Mouse (Mus musculus): ENCODE results near the gene Esyt2.

Esyt2 gene

GRCm38 (mm10) chr12:116280149-116280652, 795 bp upstream of the Esyt2 start:
- DNase-seq (ENCODE audit: low read depth, low spot score), result no peak

GRCm38 (mm10) chr12:116281427-116282281, 658 bp downstream of the Esyt2 start:
- peak; percentile 47 for DNase-seq (ENCODE audit: low read depth, low spot score)

GRCm38 (mm10) chr12:116282856-116283255, 1.9 kb downstream of the Esyt2 start:
- DNase-seq (ENCODE audit: low read depth, low spot score), result no peak

DNA sequence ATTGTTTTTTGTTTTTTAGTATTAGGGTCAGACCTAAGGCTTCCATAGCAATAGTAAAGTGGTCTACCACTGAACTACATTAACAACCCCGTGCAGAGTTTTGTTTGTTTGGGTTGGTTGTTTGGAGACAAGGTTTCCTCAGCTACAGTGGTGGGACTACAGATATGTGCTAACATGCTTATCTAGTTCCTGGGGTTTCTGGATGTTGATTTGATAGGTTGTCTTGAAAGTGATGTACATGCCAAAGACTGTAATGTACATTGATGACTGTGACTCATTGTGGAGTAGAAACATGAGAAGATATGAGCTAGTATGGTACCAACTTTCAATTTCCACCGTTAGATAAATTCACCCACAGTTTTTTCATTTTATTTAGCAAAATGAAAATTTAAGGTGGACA, 2.5 kb downstream of the Esyt2 start:
- DNase-seq (ENCODE audit: low read depth, low spot score), result no peak

DNA sequence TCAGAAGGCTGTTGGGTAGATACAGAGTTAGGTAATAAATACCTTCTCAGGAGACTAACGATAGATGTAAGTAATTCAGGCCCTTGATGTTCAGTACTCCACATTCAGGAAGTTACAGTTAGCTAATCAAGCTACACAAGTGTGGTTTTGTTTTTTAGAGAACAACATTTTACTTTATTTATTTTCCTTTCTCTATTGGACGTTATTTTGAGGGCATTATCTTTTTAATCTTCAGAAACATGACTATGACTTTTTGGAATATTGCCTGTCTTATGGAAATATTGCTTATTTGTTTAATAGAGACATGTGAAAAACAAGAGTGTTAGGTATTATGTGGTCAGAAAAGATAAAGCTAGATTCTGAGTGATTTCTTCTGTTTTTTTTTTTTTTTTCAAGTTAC, 12.2 kb downstream of the Esyt2 start:
- no peak for DNase-seq (ENCODE audit: low read depth, low spot score)

- no peak for DNase-seq (ENCODE audit: low read depth, low spot score)
Observed at GRCm38 (mm10) chr12:116293599-116294292, 12.8 kb downstream of the Esyt2 start.

DNA sequence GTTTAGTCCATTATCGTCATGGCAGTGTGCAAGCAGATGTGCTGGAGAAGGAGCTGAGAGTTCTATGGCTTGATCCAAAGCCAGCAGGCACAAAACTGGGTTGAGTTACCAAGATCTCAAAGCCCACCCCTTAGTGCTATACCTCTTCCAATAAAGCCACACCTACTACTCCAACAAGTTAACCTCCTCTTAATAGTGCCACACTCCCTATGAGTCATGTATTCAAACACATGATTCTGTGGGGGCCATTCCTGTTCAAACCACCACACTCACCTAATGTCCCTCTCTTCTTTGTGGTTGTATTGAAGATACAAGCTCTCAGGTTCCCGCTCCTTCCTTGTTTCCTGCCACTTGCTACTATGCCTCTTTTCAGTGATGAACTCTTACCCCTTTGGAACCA, 18.9 kb downstream of the Esyt2 start:
- DNase-seq (ENCODE audit: low read depth, low spot score), result no peak

- no peak for DNase-seq (ENCODE audit: low read depth, low spot score)
Observed at GRCm38 (mm10) chr12:116302181-116302580, 21.2 kb downstream of the Esyt2 start.

- no peak for DNase-seq (ENCODE audit: low read depth, low spot score)
Observed at GRCm38 (mm10) chr12:116306042-116306441, 25.0 kb downstream of the Esyt2 start.

DNA sequence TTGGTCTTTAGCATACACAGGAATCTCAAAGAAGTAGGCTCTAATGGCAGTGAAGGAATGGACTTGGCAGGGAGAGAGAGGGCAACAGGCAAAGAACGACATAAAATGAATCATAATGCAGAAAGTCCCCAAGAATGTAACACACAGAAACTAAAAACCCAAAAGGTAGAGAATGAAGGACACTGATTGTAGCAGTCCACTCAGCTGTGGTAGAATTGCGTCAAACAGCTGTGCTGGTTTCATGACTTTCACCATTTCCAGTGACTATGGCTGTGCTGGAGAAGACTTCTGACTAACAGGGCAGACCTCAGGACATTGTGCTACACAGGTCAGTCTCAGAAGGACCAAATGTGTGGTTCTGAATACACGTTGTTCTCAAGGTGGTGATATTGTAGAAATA, 26.9 kb downstream of the Esyt2 start:
- no peak for DNase-seq (ENCODE audit: low read depth, low spot score)

GRCm38 (mm10) chr12:116308612-116309011, 27.6 kb downstream of the Esyt2 start:
- no peak for DNase-seq (ENCODE audit: low read depth, low spot score)

GRCm38 (mm10) chr12:116313816-116314215, 32.8 kb downstream of the Esyt2 start:
- DNase-seq (ENCODE audit: low read depth, low spot score), result no peak

GRCm38 (mm10) chr12:116315498-116315897, 34.5 kb downstream of the Esyt2 start:
- no peak for DNase-seq (ENCODE audit: low read depth, low spot score)

- DNase-seq (ENCODE audit: low read depth, low spot score), result no peak
Observed at GRCm38 (mm10) chr12:116317818-116318217, 36.8 kb downstream of the Esyt2 start.

DNA sequence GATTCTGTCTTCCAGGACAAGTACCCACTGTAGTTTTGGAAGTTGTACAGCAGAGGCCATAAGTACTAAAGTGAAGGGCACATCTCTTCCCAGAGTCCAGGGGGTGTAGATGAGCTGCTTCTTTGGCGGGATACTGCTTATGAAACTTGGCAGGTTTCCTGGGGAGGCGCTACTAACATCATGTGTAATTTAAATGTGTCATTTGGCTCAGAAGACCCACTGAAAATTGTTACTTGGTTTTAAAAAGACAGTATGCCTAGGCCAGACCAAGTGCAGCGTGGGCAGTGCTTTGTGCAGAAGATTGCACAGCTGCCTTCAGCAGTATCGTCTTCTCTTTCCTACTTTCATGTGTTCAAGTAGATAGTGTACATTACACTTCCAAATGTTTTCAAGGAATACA, 44.5 kb downstream of the Esyt2 start:
- DNase-seq (ENCODE audit: low read depth, low spot score), result no peak

DNA sequence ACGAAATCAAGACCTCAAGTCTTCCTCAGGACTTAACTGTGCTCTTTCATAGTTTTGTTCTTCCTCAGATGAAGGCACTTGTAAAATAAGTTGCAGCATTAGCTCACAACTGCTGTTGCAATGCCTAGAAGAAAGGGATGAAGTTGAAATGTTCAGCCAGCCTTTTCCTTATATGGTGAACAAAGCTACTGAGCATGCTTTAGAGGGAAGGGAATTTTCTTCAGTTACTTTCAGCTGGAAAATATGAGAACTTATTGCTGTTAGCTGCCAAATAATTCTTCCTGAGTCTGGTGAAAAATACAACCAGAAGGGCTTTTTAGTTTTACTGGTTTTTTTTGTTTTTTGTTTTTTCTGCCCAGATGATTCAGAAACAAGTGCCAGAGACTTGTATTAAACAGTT, 45.2 kb downstream of the Esyt2 start:
- no peak for DNase-seq (ENCODE audit: low read depth, low spot score)

GRCm38 (mm10) chr12:116334253-116334652, 53.3 kb downstream of the Esyt2 start:
- no peak for DNase-seq (ENCODE audit: low read depth, low spot score)

DNA sequence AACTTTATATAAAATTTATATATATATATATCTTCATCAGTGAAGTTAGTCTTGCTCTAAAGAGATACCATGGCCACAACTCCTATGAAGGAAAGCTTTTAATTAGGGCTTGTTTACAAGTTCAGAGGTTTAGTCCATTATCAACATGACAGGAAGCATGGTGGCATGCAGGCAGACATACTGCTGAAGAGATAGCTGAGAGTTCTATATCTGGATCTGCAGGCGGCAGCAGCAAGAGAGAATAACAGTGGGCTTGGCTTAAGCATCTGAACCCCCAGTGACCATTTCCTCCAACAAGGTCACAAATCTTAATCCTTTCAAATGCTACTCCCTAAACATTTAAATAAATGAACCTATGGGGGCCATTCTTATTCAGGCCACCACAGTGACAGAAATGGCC, 59.2 kb downstream of the Esyt2 start:
- no peak for DNase-seq (ENCODE audit: low read depth, low spot score)

- no peak for DNase-seq (ENCODE audit: low read depth, low spot score)
Observed at GRCm38 (mm10) chr12:116348755-116349286, 67.8 kb downstream of the Esyt2 start.

- DNase-seq (ENCODE audit: low read depth, low spot score), result no peak
Observed at GRCm38 (mm10) chr12:116349376-116349775, 68.4 kb downstream of the Esyt2 start.

GRCm38 (mm10) chr12:116351022-116351421, 70.0 kb downstream of the Esyt2 start:
- DNase-seq (ENCODE audit: low read depth, low spot score), result no peak

GRCm38 (mm10) chr12:116352404-116352803, 71.4 kb downstream of the Esyt2 start:
- no peak for DNase-seq (ENCODE audit: low read depth, low spot score)

GRCm38 (mm10) chr12:116354694-116355093, 73.7 kb downstream of the Esyt2 start:
- no peak for DNase-seq (ENCODE audit: low read depth, low spot score)

All from c-Kit-negative CD71-positive TER-119-positive erythroid progenitor cells, embryonic 14.5 days (primary cell).